Mouse (Mus musculus): ENCODE measurements around the gene Slc44a1. TPM values are rescaled to one million over a fixed set of nuclear protein-coding genes. Genes with fewer than 3 reads are reported as not detected.

Slc44a1 gene
- total RNA-seq, 1 experiment from 2014 or later, result 11.2 TPM

GRCm38 (mm10) chr4:53614576-53615225 is 174.5 kb downstream of the Slc44a1 start:
- no peak for ATAC-seq (replicated peaks in 1 of 2; ENCODE audit: insufficient read depth in 1 of 2, low FRiP score in 2 of 2, low TSS enrichment in 1 of 2, low read depth in 1 of 2, poor library complexity in 2 of 2, severe bottlenecking in 2 of 2)

DNA sequence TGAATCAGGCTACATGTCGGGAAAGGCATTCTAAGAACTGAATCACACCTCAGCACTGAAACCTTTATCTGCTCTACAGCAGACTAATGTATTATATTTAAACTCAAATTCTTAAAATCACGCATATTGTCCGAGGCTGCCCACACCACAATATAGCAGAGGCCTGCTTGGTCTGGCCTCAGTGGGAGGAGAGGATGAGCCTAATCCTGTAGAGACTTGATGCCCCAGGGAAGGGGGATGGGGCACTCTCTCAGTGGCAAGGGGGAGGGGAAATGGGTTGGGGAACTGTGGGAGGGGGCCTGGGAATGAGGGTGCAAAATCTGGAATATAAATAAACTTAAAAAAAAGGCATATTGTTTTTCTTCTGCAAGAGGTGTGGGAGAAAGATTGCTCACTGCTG is 177.8 kb downstream of the Slc44a1 start:
- no peak for ATAC-seq (replicated peaks in 1 of 2; ENCODE audit: insufficient read depth in 1 of 2, low FRiP score in 2 of 2, low TSS enrichment in 1 of 2, low read depth in 1 of 2, poor library complexity in 2 of 2, severe bottlenecking in 2 of 2)

GRCm38 (mm10) chr4:53620104-53620503 is 179.9 kb downstream of the Slc44a1 start:
- ATAC-seq (replicated peaks in 1 of 2; ENCODE audit: insufficient read depth in 1 of 2, low FRiP score in 2 of 2, low TSS enrichment in 1 of 2, low read depth in 1 of 2, poor library complexity in 2 of 2, severe bottlenecking in 2 of 2), result no peak

GRCm38 (mm10) chr4:53621084-53621483 is 180.9 kb downstream of the Slc44a1 start:
- ATAC-seq (replicated peaks in 1 of 2; ENCODE audit: insufficient read depth in 1 of 2, low FRiP score in 2 of 2, low TSS enrichment in 1 of 2, low read depth in 1 of 2, poor library complexity in 2 of 2, severe bottlenecking in 2 of 2), result no peak

GRCm38 (mm10) chr4:53621490-53621889 is 181.3 kb downstream of the Slc44a1 start:
- ATAC-seq (replicated peaks in 1 of 2; ENCODE audit: insufficient read depth in 1 of 2, low FRiP score in 2 of 2, low TSS enrichment in 1 of 2, low read depth in 1 of 2, poor library complexity in 2 of 2, severe bottlenecking in 2 of 2), result no peak

DNA sequence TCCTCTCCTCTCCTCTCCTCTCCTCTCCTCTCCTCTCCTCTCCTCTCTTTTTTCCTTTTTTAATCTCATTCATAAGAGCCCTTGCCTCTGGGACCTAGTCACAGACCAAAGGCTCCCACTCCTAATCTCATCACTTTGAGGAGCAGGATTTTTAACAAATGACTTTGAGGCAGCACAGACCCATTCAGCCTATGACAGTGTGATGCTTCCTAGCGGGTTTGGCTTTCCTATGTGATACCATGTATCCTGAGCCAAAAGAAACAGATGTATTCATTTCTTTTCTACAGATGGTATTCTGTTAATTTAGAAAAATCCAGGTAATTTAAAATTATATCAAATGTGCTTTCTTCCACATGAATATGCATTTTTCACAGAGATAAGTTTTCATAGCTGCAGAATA is 183.5 kb downstream of the Slc44a1 start:
- no peak for ATAC-seq (replicated peaks in 1 of 2; ENCODE audit: insufficient read depth in 1 of 2, low FRiP score in 2 of 2, low TSS enrichment in 1 of 2, low read depth in 1 of 2, poor library complexity in 2 of 2, severe bottlenecking in 2 of 2)

DNA sequence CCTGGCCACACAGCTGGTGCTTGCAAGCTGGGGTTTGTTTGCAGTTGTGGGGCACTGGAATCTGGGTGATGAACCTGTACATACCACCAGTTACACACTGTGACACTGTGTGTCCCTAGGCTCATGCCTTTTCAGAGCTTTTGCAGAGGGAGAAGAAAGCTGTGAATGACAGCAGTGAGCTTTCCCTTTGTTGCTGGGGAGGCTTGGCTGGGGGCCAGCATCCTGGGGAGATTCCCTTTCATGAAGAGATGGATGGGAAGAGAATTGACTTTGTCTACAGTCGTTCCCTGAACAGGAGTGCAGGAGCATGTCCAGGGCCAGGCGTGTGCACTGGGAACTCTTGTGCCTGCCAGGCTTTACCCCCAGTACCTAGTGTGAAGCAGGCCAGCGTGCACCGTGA is 184.6 kb downstream of the Slc44a1 start:
- no peak for ATAC-seq (replicated peaks in 1 of 2; ENCODE audit: insufficient read depth in 1 of 2, low FRiP score in 2 of 2, low TSS enrichment in 1 of 2, low read depth in 1 of 2, poor library complexity in 2 of 2, severe bottlenecking in 2 of 2)

DNA sequence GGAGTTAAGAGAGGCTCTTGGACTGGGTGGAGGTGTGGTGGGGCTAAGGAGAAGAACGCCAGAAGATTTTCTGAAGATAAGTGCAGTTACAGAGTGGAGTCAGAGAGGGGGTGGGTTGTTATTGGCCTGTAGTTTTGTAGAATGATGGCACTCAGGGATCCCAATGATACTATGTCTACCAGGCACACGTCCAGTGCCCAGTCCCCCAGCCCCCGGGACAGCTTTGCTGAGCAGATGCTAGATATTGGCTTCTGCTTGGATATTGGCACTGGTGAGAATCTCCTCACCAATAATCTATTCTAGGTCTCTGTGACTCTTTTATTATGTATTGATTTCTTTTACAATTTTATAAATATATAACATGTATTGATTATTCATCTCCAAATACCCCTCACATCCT is 185.1 kb downstream of the Slc44a1 start:
- no peak for ATAC-seq (replicated peaks in 1 of 2; ENCODE audit: insufficient read depth in 1 of 2, low FRiP score in 2 of 2, low TSS enrichment in 1 of 2, low read depth in 1 of 2, poor library complexity in 2 of 2, severe bottlenecking in 2 of 2)

GRCm38 (mm10) chr4:53628924-53629323 is 188.7 kb downstream of the Slc44a1 start:
- no peak for ATAC-seq (replicated peaks in 1 of 2; ENCODE audit: insufficient read depth in 1 of 2, low FRiP score in 2 of 2, low TSS enrichment in 1 of 2, low read depth in 1 of 2, poor library complexity in 2 of 2, severe bottlenecking in 2 of 2)

- no peak; a peak in 1 of 4 replicates for ATAC-seq (replicated peaks in 1 of 2; ENCODE audit: insufficient read depth in 1 of 2, low FRiP score in 2 of 2, low TSS enrichment in 1 of 2, low read depth in 1 of 2, poor library complexity in 2 of 2, severe bottlenecking in 2 of 2)
These were observed 190.7 kb downstream of the Slc44a1 start for GRCm38 (mm10) chr4:53630963-53631315.

DNA sequence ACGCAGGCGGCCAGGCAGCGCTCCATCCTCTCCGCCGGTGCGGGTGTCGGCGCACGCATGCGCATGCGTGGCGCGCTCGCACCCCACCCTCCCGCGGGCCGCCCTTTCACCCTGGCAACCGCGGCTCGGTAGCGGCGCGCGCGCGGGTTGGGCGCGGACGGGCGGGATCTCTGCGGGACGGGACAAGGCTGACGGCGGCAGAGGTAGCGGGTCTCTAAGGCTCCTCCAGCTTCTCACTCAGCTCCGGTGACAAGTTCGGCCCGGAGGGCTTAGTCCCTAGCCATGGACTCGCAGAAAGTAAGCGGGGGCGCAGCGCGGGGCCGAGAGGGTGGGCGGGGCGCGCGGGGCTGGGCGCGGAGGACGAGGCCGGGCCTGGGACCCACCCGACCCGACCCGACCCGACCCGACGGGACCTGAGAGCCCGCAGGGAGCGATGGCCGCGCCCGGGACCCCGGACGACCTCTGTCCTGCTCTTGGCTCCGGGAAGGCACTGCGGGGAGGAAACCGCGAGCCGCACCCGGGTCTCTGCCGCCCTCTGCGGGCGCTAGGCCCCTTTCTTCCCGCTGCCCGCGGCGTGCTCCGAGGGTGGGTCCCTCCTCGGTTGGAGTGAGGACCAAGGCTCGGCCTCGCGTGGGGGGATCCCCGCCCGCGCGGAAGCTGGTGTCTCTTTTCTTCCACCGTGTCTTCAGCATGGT is 191.2 kb downstream of the Slc44a1 start, which contains the start of gene Fsd1l:
Gene Fsd1l, plus strand, starts transcription at position 156 of the 695 bp plus-strand sequence.
- peak; percentile 53 to 76 for ATAC-seq (replicated peaks in 1 of 2; ENCODE audit: insufficient read depth in 1 of 2, low FRiP score in 2 of 2, low TSS enrichment in 1 of 2, low read depth in 1 of 2, poor library complexity in 2 of 2, severe bottlenecking in 2 of 2)

- ATAC-seq (replicated peaks in 1 of 2; ENCODE audit: insufficient read depth in 1 of 2, low FRiP score in 2 of 2, low TSS enrichment in 1 of 2, low read depth in 1 of 2, poor library complexity in 2 of 2, severe bottlenecking in 2 of 2), result no peak
These were observed 191.8 kb downstream of the Slc44a1 start for GRCm38 (mm10) chr4:53632011-53632349.

- ATAC-seq (replicated peaks in 1 of 2; ENCODE audit: insufficient read depth in 1 of 2, low FRiP score in 2 of 2, low TSS enrichment in 1 of 2, low read depth in 1 of 2, poor library complexity in 2 of 2, severe bottlenecking in 2 of 2), result no peak
These were observed 195.1 kb downstream of the Slc44a1 start for GRCm38 (mm10) chr4:53635336-53635735.

DNA sequence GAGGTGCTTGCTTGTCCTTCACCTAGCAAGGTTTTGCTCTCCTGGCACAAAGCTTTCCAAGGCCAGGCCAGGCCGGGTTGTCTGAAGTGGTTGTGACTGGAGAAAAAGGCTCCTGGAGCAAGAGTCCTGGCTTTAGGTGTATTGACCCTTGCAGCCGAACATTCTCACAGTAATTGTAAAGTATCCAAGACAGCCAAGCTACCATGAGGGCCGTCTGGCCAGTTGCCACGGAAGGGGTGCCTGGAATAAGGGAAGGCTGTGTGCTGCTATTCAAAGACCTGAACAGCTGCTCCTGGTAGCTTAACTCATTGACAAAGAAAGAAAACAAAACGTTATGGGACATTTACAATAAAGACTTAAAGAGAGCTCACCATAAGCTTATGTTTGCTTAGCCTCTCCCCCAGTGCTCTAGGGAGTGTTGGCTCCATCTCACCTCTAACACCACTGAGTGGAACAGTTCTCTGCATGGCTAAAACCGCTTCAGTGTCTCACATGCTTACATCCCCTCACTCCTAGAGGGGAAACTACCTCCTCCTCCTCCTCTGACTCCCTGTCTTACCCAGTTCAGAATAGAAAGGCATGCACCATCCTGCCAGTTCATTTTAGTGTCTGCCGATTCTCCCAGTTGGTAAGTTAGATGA is 197.2 kb downstream of the Slc44a1 start:
- ATAC-seq (replicated peaks in 1 of 2; ENCODE audit: insufficient read depth in 1 of 2, low FRiP score in 2 of 2, low TSS enrichment in 1 of 2, low read depth in 1 of 2, poor library complexity in 2 of 2, severe bottlenecking in 2 of 2), result no peak

- ATAC-seq (replicated peaks in 1 of 2; ENCODE audit: insufficient read depth in 1 of 2, low FRiP score in 2 of 2, low TSS enrichment in 1 of 2, low read depth in 1 of 2, poor library complexity in 2 of 2, severe bottlenecking in 2 of 2), result 0 out of 4 replicates have a peak, but pooled peaks of 1 of the 2 experiments have one; percentile 7
These were observed 198.4 kb downstream of the Slc44a1 start for GRCm38 (mm10) chr4:53638549-53639123.

GRCm38 (mm10) chr4:53658029-53658428 is 217.8 kb downstream of the Slc44a1 start:
- ATAC-seq (replicated peaks in 1 of 2; ENCODE audit: insufficient read depth in 1 of 2, low FRiP score in 2 of 2, low TSS enrichment in 1 of 2, low read depth in 1 of 2, poor library complexity in 2 of 2, severe bottlenecking in 2 of 2), result no peak

DNA sequence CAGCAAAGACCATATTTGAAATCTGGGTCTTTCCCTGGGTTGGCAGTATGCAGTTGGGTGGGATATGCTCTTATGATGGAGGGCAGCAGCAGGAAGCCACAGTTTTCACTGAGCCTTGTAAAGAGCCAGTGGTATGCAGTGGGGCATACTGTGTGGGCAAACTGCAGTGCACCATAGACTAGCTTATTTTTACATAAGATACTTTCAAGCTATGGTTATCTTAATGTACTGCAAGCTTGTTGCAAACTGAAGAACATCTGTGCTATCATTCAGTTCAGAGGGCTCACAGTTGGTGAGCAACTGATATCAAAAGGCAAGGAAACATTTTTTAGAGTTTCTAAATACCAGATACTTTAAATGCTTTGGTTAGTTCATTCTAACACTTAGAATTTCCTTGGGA is 220.5 kb downstream of the Slc44a1 start:
- ATAC-seq (replicated peaks in 1 of 2; ENCODE audit: insufficient read depth in 1 of 2, low FRiP score in 2 of 2, low TSS enrichment in 1 of 2, low read depth in 1 of 2, poor library complexity in 2 of 2, severe bottlenecking in 2 of 2), result no peak
